Mouse (Mus musculus) heart, adult 2 months (tissue): Measurements from ENCODE around the gene Zfp3.

Experiments used
- CTCF ChIP-seq: fragments of 200-600 bp; IDR thresholded peaks from 2 replicates; pipeline ENCODE4 v1.8.1; 2022; ENCODE audit warnings: antibody characterized with exemption, mild to moderate bottlenecking, moderate library complexity
- POLR2A ChIP-seq: fragments of 200-500 bp; IDR thresholded peaks from 2 replicates; pipeline ENCODE4 v1.6.1; 2011; ENCODE audit warnings: mild to moderate bottlenecking, low read depth, low read length, control low read depth; ENCODE audit not compliant: insufficient read depth

DNA sequence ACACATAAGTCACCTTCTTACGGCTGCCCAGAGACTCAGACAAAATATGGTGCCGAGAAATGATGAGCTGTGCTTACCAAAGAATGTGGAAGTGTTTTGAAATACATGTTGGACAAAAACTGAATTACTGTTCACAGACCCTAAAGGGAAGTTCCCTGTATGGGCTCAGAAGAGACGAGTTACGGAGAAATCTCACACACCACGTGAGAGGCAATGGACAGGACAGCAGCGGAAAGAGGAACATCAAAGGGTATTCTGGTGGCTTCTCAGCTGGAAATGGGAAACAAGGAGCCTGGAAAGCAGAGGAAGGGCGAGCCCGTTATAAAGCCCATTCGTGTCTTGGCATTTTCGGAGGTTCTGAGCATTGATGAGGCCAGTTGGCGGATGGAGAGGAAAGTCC is 23.0 kb downstream of the Zfp3 start:
- no peak for TF ChIP-seq POLR2A
- no peak for TF ChIP-seq CTCF
